Mouse (Mus musculus): ENCODE data around the gene Gm20388.

DNA sequence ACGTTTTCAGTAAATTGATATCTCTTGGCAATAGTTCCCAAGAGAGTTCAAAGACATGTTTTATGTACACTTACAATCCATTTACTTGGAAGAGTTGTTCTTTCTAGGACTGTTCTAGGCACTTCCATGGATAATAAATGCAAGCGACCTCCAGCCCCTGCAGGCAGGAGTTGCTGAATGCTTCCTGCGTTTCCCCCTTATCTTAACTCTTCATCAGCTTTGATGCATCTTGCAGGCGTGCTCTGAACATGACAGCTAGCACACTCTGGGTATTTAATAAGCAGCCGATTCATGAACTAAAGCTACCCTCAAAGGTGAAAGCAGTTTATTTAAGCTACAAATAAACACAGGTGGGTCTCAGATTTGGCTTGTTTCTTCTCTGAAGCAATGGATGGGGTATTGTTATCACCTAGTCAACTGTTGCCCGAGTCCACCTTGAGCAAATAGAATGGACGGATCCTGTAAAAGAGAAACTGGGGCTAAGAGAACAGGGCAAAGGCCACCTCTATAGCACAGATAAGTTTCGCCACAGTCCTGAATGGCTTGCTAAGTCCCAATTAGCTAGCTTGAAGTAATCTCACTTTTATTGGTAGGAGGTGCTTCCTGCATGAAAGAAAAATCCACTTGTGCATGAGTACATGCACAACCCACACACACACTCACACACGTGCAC lies 818.0 kb downstream of the Gm20388 start:
- TF ChIP-seq CTCF (IDR thresholded peaks at IDR 0.05; ENCODE audit: borderline replicate concordance, extremely low read depth, insufficient read depth, insufficient read length), result no peak
- no peak for TF ChIP-seq POLR2A (IDR thresholded peaks at IDR 0.05; ENCODE audit: borderline replicate concordance, extremely low read depth, insufficient read depth, insufficient read length, poor library complexity, severe bottlenecking)

All from brain, embryonic 14.5 days (tissue).